Mouse (Mus musculus): ENCODE results near the gene Oosp3. TPM values are rescaled to one million over a fixed set of nuclear protein-coding genes. Genes with fewer than 3 reads are reported as not detected.

The Oosp3 gene
- polyA plus RNA-seq (2021; fragmentation: Nextera tagmentation), result not detected in 2 replicates
- long read RNA-seq, experiment 1, result 0 reads
- long read RNA-seq, experiment 2, result 0 reads

DNA sequence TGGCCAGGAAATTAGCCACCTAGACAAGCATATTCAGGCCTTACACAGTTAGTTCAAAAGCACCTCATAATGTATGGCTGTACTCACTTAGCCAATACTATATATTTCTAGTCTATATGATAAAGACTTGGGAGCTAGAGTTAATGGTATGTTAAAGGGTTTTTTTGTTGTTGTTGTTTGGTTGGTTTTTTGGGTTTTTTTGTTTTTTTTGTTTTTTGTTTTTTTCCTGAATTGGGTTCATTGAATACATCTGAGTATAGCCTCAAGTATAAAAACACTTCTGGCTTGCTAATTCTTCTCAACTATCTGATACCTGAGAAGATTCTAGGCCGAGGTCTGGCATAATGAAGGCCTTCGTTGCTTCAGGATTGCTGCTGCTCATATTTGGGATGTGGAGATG lies at the start of gene Oosp3:
Gene Oosp3, plus strand, starts transcription at position 301 of the 400 bp plus-strand sequence.

DNA sequence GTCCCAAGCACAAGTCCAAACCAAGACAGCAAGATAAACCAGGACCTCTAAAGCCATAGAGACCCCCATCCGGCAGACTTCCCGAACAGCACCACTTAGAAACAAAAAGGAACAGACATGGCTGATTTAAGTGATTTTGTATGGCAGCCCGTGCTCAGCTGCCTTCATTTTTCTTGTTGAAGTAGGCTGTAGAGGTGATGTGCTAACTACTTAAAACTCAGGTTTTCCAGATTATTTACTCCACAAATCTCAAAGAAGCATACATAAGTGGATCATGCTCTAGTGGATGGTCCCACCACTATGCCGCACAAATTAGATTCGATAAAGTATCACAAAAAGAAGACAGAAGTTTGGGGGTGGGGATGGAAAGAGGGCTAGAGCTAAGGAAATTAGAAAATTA lies 36.4 kb upstream of the Oosp3 start, which contains the start of gene Oosp2:
Gene Oosp2, minus strand, starts transcription at position 101 of the 400 bp plus-strand sequence.

DNA sequence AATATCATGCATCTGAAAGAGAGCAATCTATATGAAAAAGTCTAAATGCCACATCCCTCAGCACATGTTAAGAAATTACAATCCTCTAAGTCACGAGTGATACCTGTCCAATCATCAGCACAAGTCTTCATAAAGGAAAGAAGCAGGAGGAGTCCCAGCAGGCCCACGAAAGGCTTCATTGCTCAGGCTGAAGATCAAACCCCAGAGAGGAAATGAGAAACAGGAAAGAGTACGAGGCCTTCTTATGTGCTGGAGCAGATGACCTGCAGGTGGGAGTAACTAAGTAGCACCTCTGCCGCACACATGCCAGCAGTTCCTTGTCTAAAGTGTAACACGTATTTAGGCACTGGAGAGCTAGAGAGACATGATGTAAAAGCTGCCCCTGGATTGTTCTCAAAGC lies 6.0 kb upstream of the Oosp3 start, which contains the start of gene Oosp1:
Gene Oosp1, minus strand, starts transcription at position 312 of the 400 bp plus-strand sequence.

DNA sequence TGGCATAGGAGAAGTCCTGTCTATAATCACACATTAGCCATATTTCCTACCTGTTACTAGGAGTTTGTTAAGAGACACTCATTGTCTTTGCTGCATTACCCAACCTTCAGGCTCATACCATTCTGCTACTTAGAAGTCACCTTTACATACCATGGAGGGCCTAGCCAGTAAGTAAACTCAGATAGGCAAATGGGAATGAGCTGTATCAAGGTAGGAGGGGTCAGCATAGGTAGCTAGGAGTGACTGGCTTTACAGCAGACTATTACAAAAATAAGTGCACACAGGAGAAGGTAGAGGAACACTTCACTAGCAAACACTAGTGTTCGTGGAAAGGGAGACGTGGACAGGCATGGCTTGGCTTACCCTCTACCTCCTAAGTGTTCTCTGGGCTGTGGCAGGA lies 50.4 kb downstream of the Oosp3 start, which contains the start of gene Gif:
Gene Gif, plus strand, starts transcription at position 257 of the 400 bp plus-strand sequence.

Other genes starting within 250 kb of the Oosp3 start
- gene Ms4a6c, start 227.7 kb upstream of the Oosp3 start, polyA plus RNA-seq (2021; fragmentation: Nextera tagmentation), result 0.92 and 1.4 TPM in 2 replicates
- gene Gm8369, start 211.1 kb upstream of the Oosp3 start, polyA plus RNA-seq (2021; fragmentation: Nextera tagmentation), result 0.40 TPM in 1 of 2 replicates, not detected in the other
- 2.0 and 2.5 TPM in 2 replicates for gene Ms4a6b, start 180.5 kb upstream of the Oosp3 start, polyA plus RNA-seq (2021; fragmentation: Nextera tagmentation)
- gene Ms4a4d, start 160.3 kb upstream of the Oosp3 start, polyA plus RNA-seq (2021; fragmentation: Nextera tagmentation), result not detected in 2 replicates
- 1.5 and 1.8 TPM in 2 replicates for gene Ms4a6d, start 92.2 kb upstream of the Oosp3 start, polyA plus RNA-seq (2021; fragmentation: Nextera tagmentation)
- not detected in 2 replicates for gene Ms4a2, start 73.3 kb upstream of the Oosp3 start, polyA plus RNA-seq (2021; fragmentation: Nextera tagmentation)
- not detected in 2 replicates for gene Ms4a3, start 56.2 kb upstream of the Oosp3 start, polyA plus RNA-seq (2021; fragmentation: Nextera tagmentation)
- not detected in 2 replicates for gene Oosp2, start 36.5 kb upstream of the Oosp3 start, polyA plus RNA-seq (2021; fragmentation: Nextera tagmentation)
- gene Oosp1, start 5.9 kb upstream of the Oosp3 start, polyA plus RNA-seq (2021; fragmentation: Nextera tagmentation), result not detected in 2 replicates
- not detected in 2 replicates for gene Gif, start 50.5 kb downstream of the Oosp3 start, polyA plus RNA-seq (2021; fragmentation: Nextera tagmentation)
- gene Mrpl16, start 73.3 kb downstream of the Oosp3 start, polyA plus RNA-seq (2021; fragmentation: Nextera tagmentation), result 50.9 and 52.3 TPM in 2 replicates
- gene Stx3, start 122.3 kb downstream of the Oosp3 start, polyA plus RNA-seq (2021; fragmentation: Nextera tagmentation), result 6.8 and 7.4 TPM in 2 replicates
- not detected in 2 replicates for gene Olfr1417, start 142.2 kb downstream of the Oosp3 start, polyA plus RNA-seq (2021; fragmentation: Nextera tagmentation)
- gene Olfr1418, start 164.0 kb downstream of the Oosp3 start, polyA plus RNA-seq (2021; fragmentation: Nextera tagmentation), result not detected in 2 replicates
- gene Olfr1419, start 178.1 kb downstream of the Oosp3 start, polyA plus RNA-seq (2021; fragmentation: Nextera tagmentation), result not detected in 2 replicates
- not detected in 2 replicates for gene Olfr1420, start 189.5 kb downstream of the Oosp3 start, polyA plus RNA-seq (2021; fragmentation: Nextera tagmentation)
- gene Patl1, start 215.3 kb downstream of the Oosp3 start, polyA plus RNA-seq (2021; fragmentation: Nextera tagmentation), result 2.1 and 2.3 TPM in 2 replicates

Measured in layer of hippocampus, adult 6 months (tissue).